Mouse (Mus musculus) T-helper 17 cell (primary cell): Measurements from ENCODE around the gene Hba-x.
"Not testable (repeated sequence)": the region's sequence is repeated elsewhere in the genome, so short reads cannot be mapped to it uniquely, and the experiment has no call there.

Source experiments
- in situ Hi-C, 2 experiments: fragments of 300-600 bp; cut with MboI, MseI; formaldehyde crosslinking; loops; 1 replicate in 1 of 2; 2 replicates in 1 of 2; pipeline ENCODE4 v1.15.1; 2025; ENCODE audit warnings: high pct_unique_total_duplicates in 2 of 2

Gene Hba-x

GRCm38 (mm10) chr11:32250880-32251763, 25.1 kb upstream of the Hba-x start:
- in situ Hi-C loops: loop anchor here in 1 of 2 experiments (25.0 kb wide), 1 partner anchor 1264 kb away; the partner anchor contains the start of gene Chac2

- in situ Hi-C loops: loop anchor here in 1 of 2 experiments (25.0 kb wide), 1 partner anchor 1266 kb away; the partner anchor contains the start of gene Chac2
Observed at GRCm38 (mm10) chr11:32253121-32253520, 23.1 kb upstream of the Hba-x start.

GRCm38 (mm10) chr11:32256146-32256545, 20.1 kb upstream of the Hba-x start:
- in situ Hi-C loops: loop anchor here in 1 of 2 experiments (25.0 kb wide), 1 partner anchor 1269 kb away; the partner anchor contains the start of gene Chac2

GRCm38 (mm10) chr11:32256566-32256965, 19.6 kb upstream of the Hba-x start:
- in situ Hi-C loops: loop anchor here in 1 of 2 experiments (25.0 kb wide), 1 partner anchor 1269 kb away; the partner anchor contains the start of gene Chac2

- in situ Hi-C loops: loop anchor here in 1 of 2 experiments (25.0 kb wide), 1 partner anchor 1276 kb away; the partner anchor contains the start of gene Chac2
Observed at GRCm38 (mm10) chr11:32262674-32263415, 13.4 kb upstream of the Hba-x start.

- in situ Hi-C loops: loop anchor here in 1 of 2 experiments (25.0 kb wide), 1 partner anchor 1278 kb away; the partner anchor contains the start of gene Chac2
Observed at GRCm38 (mm10) chr11:32265117-32265738, 11.0 kb upstream of the Hba-x start.

- in situ Hi-C loops: loop anchor here in 1 of 2 experiments (25.0 kb wide), 1 partner anchor 1279 kb away; the partner anchor contains the start of gene Chac2
Observed at GRCm38 (mm10) chr11:32266194-32266593, 10.0 kb upstream of the Hba-x start.

GRCm38 (mm10) chr11:32266776-32267175, 9.4 kb upstream of the Hba-x start:
- in situ Hi-C loops: loop anchor here in 1 of 2 experiments (25.0 kb wide), 1 partner anchor 1279 kb away; the partner anchor contains the start of gene Chac2

GRCm38 (mm10) chr11:32267188-32267884, 8.9 kb upstream of the Hba-x start, which contains the start of gene Nprl3:
Nprl3 (minus strand) TSS chr11:32267707.
- in situ Hi-C loops: loop anchor here in 1 of 2 experiments (25.0 kb wide), 1 partner anchor 1280 kb away; the partner anchor contains the start of gene Chac2

GRCm38 (mm10) chr11:32267964-32268363, 8.2 kb upstream of the Hba-x start:
- in situ Hi-C loops: loop anchor here in 1 of 2 experiments (25.0 kb wide), 1 partner anchor 1281 kb away; the partner anchor contains the start of gene Chac2

GRCm38 (mm10) chr11:32268952-32269351, 7.2 kb upstream of the Hba-x start:
- in situ Hi-C loops: loop anchor here in 1 of 2 experiments (25.0 kb wide), 1 partner anchor 1282 kb away; the partner anchor contains the start of gene Chac2

GRCm38 (mm10) chr11:32271178-32271577, 5.0 kb upstream of the Hba-x start:
- in situ Hi-C loops: loop anchor here in 1 of 2 experiments (25.0 kb wide), 1 partner anchor 1284 kb away; the partner anchor contains the start of gene Chac2

- in situ Hi-C loops: no loop called here
Observed at GRCm38 (mm10) chr11:32277736-32278457, 1.7 kb downstream of the Hba-x start.

- in situ Hi-C loops: no loop called here
Observed at GRCm38 (mm10) chr11:32278458-32278957, 2.3 kb downstream of the Hba-x start.

GRCm38 (mm10) chr11:32280646-32281045, 4.4 kb downstream of the Hba-x start:
- in situ Hi-C loops: no loop called here

GRCm38 (mm10) chr11:32281416-32282144, 5.4 kb downstream of the Hba-x start:
- in situ Hi-C loops: no loop called here

GRCm38 (mm10) chr11:32283091-32283777, 7.0 kb downstream of the Hba-x start, which contains the start of gene Hba-a1:
Hba-a1 (plus strand) TSS chr11:32283511.
- in situ Hi-C loops: not testable (repeated sequence)

- in situ Hi-C loops: not testable (repeated sequence)
Observed at GRCm38 (mm10) chr11:32284582-32284981, 8.4 kb downstream of the Hba-x start.
